Mouse (Mus musculus) bone marrow macrophage, adult 2 months (primary cell): Measurements from ENCODE around the gene Eme2. TPM values are rescaled to one million over a fixed set of nuclear protein-coding genes. Genes with fewer than 3 reads are reported as not detected.

Source experiments
- H3K27ac ChIP-seq: 2 replicates; pipeline ENCODE4 v1.5.1; 2012; ENCODE audit warnings: low read depth, low read length; ENCODE audit not compliant: insufficient read depth
- H3K4me1 ChIP-seq: 2 replicates; pipeline ENCODE4 v1.6.1; 2012; ENCODE audit warnings: low read length; ENCODE audit not compliant: control insufficient read depth, insufficient read depth
- H3K4me3 ChIP-seq: 2 replicates; pipeline ENCODE4 v1.5.1; 2012; ENCODE audit warnings: mild to moderate bottlenecking, low read length, moderate library complexity; ENCODE audit not compliant: insufficient read depth
- CTCF ChIP-seq: IDR thresholded peaks from 2 replicates; pipeline ENCODE4 v1.5.1; 2012; ENCODE audit warnings: low read depth, mild to moderate bottlenecking, low read length, moderate library complexity
- POLR2A ChIP-seq: IDR thresholded peaks from 2 replicates; pipeline ENCODE4 v1.6.1; 2012; ENCODE audit warnings: mild to moderate bottlenecking, low read depth, low read length, borderline replicate concordance
- polyA plus RNA-seq: library from polyadenylated mRNA; stranded (reverse); fragments of >200 nt; gene quantifications from 2 replicates; pipeline ENCODE4 v1.2.4, GENCODE M21; 2012; ENCODE audit not compliant: missing spikeins, insufficient read depth, insufficient read length

The Eme2 gene
- polyA plus RNA-seq, 1 experiment: 7.1 TPM

GRCm38 (mm10) chr17:24888862-24889261 is 6.0 kb downstream of the Eme2 start:
- H3K27ac ChIP-seq: no peak overlapping the region
- no peak overlapping the region for H3K4me3 ChIP-seq
- no peak for TF ChIP-seq CTCF
- no peak for TF ChIP-seq POLR2A
- peaks cover 7% of the 10 kb centered on the region for H3K4me1 ChIP-seq

GRCm38 (mm10) chr17:24887291-24888080 is 7.4 kb downstream of the Eme2 start:
- no peak overlapping the region for H3K27ac ChIP-seq
- peak overlapping the region; percentile 92 for H3K4me3 ChIP-seq
- H3K4me1 ChIP-seq: peaks cover 9% of the 10 kb centered on the region
- TF ChIP-seq CTCF: no peak
- TF ChIP-seq POLR2A: no peak

- TF ChIP-seq POLR2A: no peak
- TF ChIP-seq CTCF: no peak
- Histone ChIP-seq H3K4me1 (peaks cover 9% of the 10 kb centered on the region), H3K27ac (peak overlapping the region; percentile 35)
These were observed 8.0 kb downstream of the Eme2 start for GRCm38 (mm10) chr17:24886932-24887271.

GRCm38 (mm10) chr17:24886134-24886931 is 8.6 kb downstream of the Eme2 start, which contains the start of the genes Nubp2 and Spsb3:
Gene Nubp2, minus strand, starts transcription at chr17:24886349.
Gene Spsb3, plus strand, starts transcription at chr17:24886643.
- Histone ChIP-seq H3K27ac (peak within 1 kb of the TSS; percentile 35), H3K4me3 (peak within 1 kb of the TSS; percentile 98), H3K4me1 (peaks cover 9% of the 10 kb centered on the region)
- TF ChIP-seq POLR2A: no peak
- TF ChIP-seq CTCF: no peak

More at GRCm38 (mm10) chr17:24886932-24887271, 8.0 kb downstream of the Eme2 start:
- H3K4me3 ChIP-seq: peak overlapping the region; percentile 92

GRCm38 (mm10) chr17:24885356-24886133 is 9.3 kb downstream of the Eme2 start:
- H3K27ac ChIP-seq: no peak overlapping the region
- H3K4me1 ChIP-seq: peaks cover 9% of the 10 kb centered on the region
- TF ChIP-seq CTCF (no peak), POLR2A (no peak)
- peak overlapping the region; percentile 98 for H3K4me3 ChIP-seq

GRCm38 (mm10) chr17:24884391-24884790 is 10.5 kb downstream of the Eme2 start:
- Histone ChIP-seq H3K27ac (no peak overlapping the region), H3K4me3 (no peak overlapping the region), H3K4me1 (peaks cover 9% of the 10 kb centered on the region)
- no peak for TF ChIP-seq POLR2A
- TF ChIP-seq CTCF: no peak

- Histone ChIP-seq H3K4me3 (no peak overlapping the region), H3K4me1 (peaks cover 3% of the 10 kb centered on the region; the same call in 1 of the 2 replicates), H3K27ac (no peak overlapping the region)
- TF ChIP-seq POLR2A: no peak
- peak; percentile 45 for TF ChIP-seq CTCF
These were observed 13.0 kb downstream of the Eme2 start for GRCm38 (mm10) chr17:24881738-24882440.

DNA sequence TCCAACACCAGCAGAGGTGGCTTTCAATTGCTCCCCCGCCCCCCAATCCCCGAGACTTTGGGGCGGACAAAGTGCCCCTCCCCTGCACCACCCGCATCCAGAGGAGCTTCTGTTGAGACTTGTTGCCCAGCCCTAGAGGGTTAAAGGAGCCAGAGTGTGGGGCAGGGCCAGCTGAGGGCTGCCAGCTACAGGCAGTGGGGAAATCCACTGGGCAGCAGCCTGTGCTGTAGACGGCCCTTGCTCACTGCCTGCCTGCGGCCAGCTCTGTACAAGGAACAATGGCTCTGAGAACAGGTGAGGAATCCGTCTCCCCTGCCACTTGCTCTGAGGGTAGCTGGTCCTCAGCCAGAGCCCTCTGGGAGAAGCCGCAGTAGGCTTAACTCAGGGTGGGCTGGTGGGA is 16.4 kb downstream of the Eme2 start:
- Histone ChIP-seq H3K27ac (no peak overlapping the region), H3K4me3 (no peak overlapping the region), H3K4me1 (0 out of 2 replicates have a peak, but pooled peaks cover 4% of the 10 kb centered on the region)

GRCm38 (mm10) chr17:24878117-24878397 is 16.8 kb downstream of the Eme2 start:
- TF ChIP-seq CTCF (no peak), POLR2A (no peak)
- Histone ChIP-seq H3K4me3 (no peak overlapping the region), H3K4me1 (0 out of 2 replicates have a peak, but pooled peaks cover 4% of the 10 kb centered on the region), H3K27ac (no peak overlapping the region)

More for the DNA sequence above, 16.4 kb downstream of the Eme2 start:
- TF ChIP-seq CTCF (no peak), POLR2A (no peak)
